Mouse (Mus musculus) v-Abl transformed pro-B cells (cell line): ENCODE results near the gene Cdkn1a.

Source experiments
- in situ Hi-C, 2 experiments: fragments of 400-800 bp; cut with MboI; formaldehyde crosslinking; loops; one replicate each; pipeline ENCODE4 v1.15.1; 2025; ENCODE audit not compliant: unreplicated experiment in 2 of 2

The Cdkn1a gene

GRCm38 (mm10) chr17:29090776-29091175, at the start of gene Cdkn1a:
Cdkn1a (plus strand) TSS chr17:29090976.
- in situ Hi-C loops, result loop anchor here in 1 of 2 experiments (5.0 kb wide), 1 partner anchor 38 kb away; no protein-coding TSS in a partner anchor

GRCm38 (mm10) chr17:29041632-29042031, 49.1 kb upstream of the Cdkn1a start:
- in situ Hi-C loops, result loop anchor here (10.0 to 25.0 kb wide), 3 partner anchors 321 to 473 kb away; partner anchors contain the start of gene Fgd2 (in 1 of the 2)

- in situ Hi-C loops, result loop anchor here (10.0 to 25.0 kb wide), 3 partner anchors 320 to 472 kb away; partner anchors contain the start of gene Fgd2 (in 1 of the 2)
Measured at GRCm38 (mm10) chr17:29042569-29042968, 48.2 kb upstream of the Cdkn1a start.

- in situ Hi-C loops, result loop anchor here (10.0 to 25.0 kb wide), 3 partner anchors 319 to 471 kb away; partner anchors contain the start of gene Fgd2 (in 1 of the 2)
Measured at GRCm38 (mm10) chr17:29043583-29043982, 47.2 kb upstream of the Cdkn1a start.

GRCm38 (mm10) chr17:29044146-29044924, 46.4 kb upstream of the Cdkn1a start:
- in situ Hi-C loops, result loop anchor here (10.0 to 25.0 kb wide), 3 partner anchors 318 to 470 kb away; partner anchors contain the start of gene Fgd2 (in 1 of the 2)

GRCm38 (mm10) chr17:29044925-29045319, 45.9 kb upstream of the Cdkn1a start:
- in situ Hi-C loops, result loop anchor here (5.0 to 25.0 kb wide), 6 partner anchors 52 to 470 kb away; partner anchors contain the start of gene Fgd2 (in 1 of the 2)

GRCm38 (mm10) chr17:29045741-29046530, 44.8 kb upstream of the Cdkn1a start:
- in situ Hi-C loops, result loop anchor here (5.0 to 25.0 kb wide), 6 partner anchors 51 to 469 kb away; partner anchors contain the start of gene Fgd2 (in 1 of the 2)

- in situ Hi-C loops, result loop anchor here (5.0 to 25.0 kb wide), 6 partner anchors 50 to 468 kb away; partner anchors contain the start of gene Fgd2 (in 1 of the 2)
Measured at GRCm38 (mm10) chr17:29046863-29047262, 43.9 kb upstream of the Cdkn1a start.

- in situ Hi-C loops, result loop anchor here (5.0 to 25.0 kb wide), 6 partner anchors 49 to 467 kb away; partner anchors contain the start of gene Fgd2 (in 1 of the 2)
Measured at GRCm38 (mm10) chr17:29047697-29048514, 42.9 kb upstream of the Cdkn1a start.

- in situ Hi-C loops, result loop anchor here (5.0 to 25.0 kb wide), 6 partner anchors 48 to 466 kb away; partner anchors contain the start of gene Fgd2 (in 1 of the 2)
Measured at GRCm38 (mm10) chr17:29048748-29049507, 41.8 kb upstream of the Cdkn1a start.

GRCm38 (mm10) chr17:29049508-29049889, 41.3 kb upstream of the Cdkn1a start:
- in situ Hi-C loops, result loop anchor here (5.0 to 25.0 kb wide), 6 partner anchors 48 to 465 kb away; partner anchors contain the start of gene Fgd2 (in 1 of the 2)

GRCm38 (mm10) chr17:29049923-29050322, 40.9 kb upstream of the Cdkn1a start:
- in situ Hi-C loops, result loop anchor here (5.0 to 25.0 kb wide), 7 partner anchors 42 to 465 kb away; partner anchors contain the start of genes Cdkn1a (in 1 of the 2) and Fgd2 (in 1 of the 2)

- in situ Hi-C loops, result loop anchor here in 1 of 2 experiments (5.0 kb wide), 1 partner anchor 42 kb away; the partner anchor contains the start of gene Cdkn1a
Measured at GRCm38 (mm10) chr17:29050791-29051190, 40.0 kb upstream of the Cdkn1a start.

- in situ Hi-C loops, result loop anchor here in 1 of 2 experiments (5.0 kb wide), 1 partner anchor 39 kb away; the partner anchor contains the start of gene Cdkn1a
Measured at GRCm38 (mm10) chr17:29053067-29053466, 37.7 kb upstream of the Cdkn1a start.

- in situ Hi-C loops, result loop anchor here in 1 of 2 experiments (5.0 kb wide), 1 partner anchor 38 kb away; the partner anchor contains the start of gene Cdkn1a
Measured at GRCm38 (mm10) chr17:29053841-29054240, 36.9 kb upstream of the Cdkn1a start.

GRCm38 (mm10) chr17:29054429-29054828, 36.3 kb upstream of the Cdkn1a start:
- in situ Hi-C loops, result loop anchor here in 1 of 2 experiments (5.0 kb wide), 1 partner anchor 38 kb away; the partner anchor contains the start of gene Cdkn1a

GRCm38 (mm10) chr17:29055586-29055985, 35.2 kb upstream of the Cdkn1a start:
- in situ Hi-C loops, result no loop called here

GRCm38 (mm10) chr17:29056207-29056606, 34.6 kb upstream of the Cdkn1a start:
- in situ Hi-C loops, result no loop called here
